Mouse (Mus musculus) midbrain, embryonic 12.5 days (tissue): ENCODE results near the gene Ppp2r1b. TPM values are rescaled to one million over a fixed set of nuclear protein-coding genes. Genes with fewer than 3 reads are reported as not detected.
"Not testable (repeated sequence)": the region's sequence is repeated elsewhere in the genome, so short reads cannot be mapped to it uniquely, and the experiment has no call there.

ENCODE experiments used
- ATAC-seq: fragments of 200-750 bp; cut with Nextera tagmentation; 2 replicates; pipeline ENCODE4 v1.8.0; 2017; ENCODE audit warnings: low read depth, moderate TSS enrichment, moderate library complexity; ENCODE audit not compliant: low FRiP score
- H3K27ac ChIP-seq: fragments of 300-500 bp; sonication (generic); replicated peaks from 2 replicates; pipeline ENCODE4 v1.5.1; 2016; ENCODE audit warnings: mild to moderate bottlenecking
- H3K27me3 ChIP-seq: fragments of 300-500 bp; sonication (generic); 2 replicates; pipeline ENCODE4 v1.6.1; 2016; ENCODE audit warnings: mild to moderate bottlenecking
- H3K36me3 ChIP-seq: fragments of 300-500 bp; sonication (generic); 2 replicates; pipeline ENCODE4 v1.6.1; 2016
- H3K4me1 ChIP-seq: fragments of 300-500 bp; sonication (generic); 2 replicates; pipeline ENCODE4 v1.6.1; 2016
- H3K4me2 ChIP-seq: fragments of 300-500 bp; sonication (generic); replicated peaks from 2 replicates; pipeline ENCODE4 v1.6.1; 2016; ENCODE audit warnings: mild to moderate bottlenecking, moderate library complexity
- H3K4me3 ChIP-seq: fragments of 300-500 bp; sonication (generic); 2 replicates; pipeline ENCODE4 v1.5.1; 2016; ENCODE audit warnings: mild to moderate bottlenecking
- H3K9ac ChIP-seq: fragments of 300-500 bp; sonication (generic); replicated peaks from 2 replicates; pipeline ENCODE4 v1.6.1; 2016; ENCODE audit warnings: mild to moderate bottlenecking, moderate library complexity
- H3K9me3 ChIP-seq: fragments of 300-500 bp; sonication (generic); 2 replicates; pipeline ENCODE4 v1.6.1; 2016; ENCODE audit warnings: mild to moderate bottlenecking
- WGBS: fragments of 180-500 bp; shearing (Covaris S2); methylation state at CpG from one replicate; pipeline ENCODE4 v1.1.7; 2016; 5-methylcytosine and 5-hydroxymethylcytosine counted together
- polyA plus RNA-seq: library from polyadenylated mRNA; unstranded; fragments of >200 nt; fragmentation: Nextera tagmentation; extraction: Ambion mirVana; gene quantifications from 2 replicates; pipeline ENCODE4 v1.2.1, GENCODE M21; 2016

Ppp2r1b gene
- polyA plus RNA-seq, 1 experiment from 2014 or later = 93.6 TPM

GRCm38 (mm10) chr9:50818050-50818449 lies 27.1 kb upstream of the Ppp2r1b start:
- Histone ChIP-seq H3K4me2 (no peak overlapping the region), H3K4me3 (no peak overlapping the region), H3K27ac (no peak overlapping the region), H3K36me3 (peaks cover 50% of the 10 kb centered on the region), H3K4me1 (no peaks in the 10 kb centered on the region), H3K27me3 (no peaks in the 10 kb centered on the region), H3K9ac (no peak overlapping the region), H3K9me3 (no peaks in the 10 kb centered on the region)
- 92% methylated on average over 6 of the region's 6 CpGs for WGBS
- ATAC-seq = no peak

DNA sequence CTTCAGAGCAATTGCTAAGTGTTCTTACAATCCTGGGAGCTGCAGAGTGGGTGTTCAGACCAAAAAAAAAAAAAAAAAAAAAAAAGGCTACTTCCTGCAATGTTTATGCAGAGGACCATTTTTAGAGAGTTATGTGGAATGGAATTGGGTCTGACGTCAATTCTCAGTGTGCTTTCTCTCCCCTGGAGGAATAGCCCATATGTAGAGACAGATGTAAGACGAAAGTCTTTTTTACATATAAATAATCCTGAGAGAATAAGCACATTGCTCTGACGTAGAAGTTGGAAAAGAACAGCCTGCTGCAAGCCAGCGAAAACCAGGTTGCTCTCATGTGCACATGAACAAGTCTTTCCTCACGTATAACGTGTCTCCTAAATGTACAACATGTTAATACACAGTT lies 25.4 kb upstream of the Ppp2r1b start:
- no peak for ATAC-seq
- H3K27me3 ChIP-seq = no peaks in the 10 kb centered on the region
- H3K4me2 ChIP-seq = no peak overlapping the region
- WGBS = 91% methylated on average over 6 of the region's 6 CpGs
- H3K4me1 ChIP-seq = no peaks in the 10 kb centered on the region
- no peak overlapping the region for H3K9ac ChIP-seq
- peaks cover 48% of the 10 kb centered on the region for H3K36me3 ChIP-seq
- H3K9me3 ChIP-seq = no peaks in the 10 kb centered on the region
- H3K27ac ChIP-seq = no peak overlapping the region
- no peak overlapping the region for H3K4me3 ChIP-seq

DNA sequence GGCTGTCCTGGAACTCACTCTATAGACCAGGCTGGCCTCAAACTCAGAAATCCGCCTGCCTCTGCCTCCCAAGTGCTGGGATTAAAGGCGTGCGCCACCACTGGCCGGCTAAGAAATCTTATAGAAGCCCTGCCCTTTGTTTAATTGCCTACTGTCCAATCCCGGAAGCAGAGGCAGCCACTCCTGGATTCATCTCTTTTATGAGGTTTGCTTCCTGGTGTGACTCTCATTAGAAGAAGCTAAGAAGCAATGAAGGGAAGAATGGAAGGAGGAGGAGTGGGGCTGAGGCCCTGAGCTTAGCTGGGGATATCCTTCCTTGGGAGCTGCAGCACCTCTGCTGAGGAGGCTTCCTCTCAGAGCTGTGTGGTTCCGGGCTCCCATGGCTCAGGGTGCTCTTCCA lies 23.4 kb upstream of the Ppp2r1b start:
- no peak overlapping the region for H3K27ac ChIP-seq
- no peak for ATAC-seq
- H3K4me3 ChIP-seq = no peak overlapping the region
- no peak overlapping the region for H3K4me2 ChIP-seq
- H3K4me1 ChIP-seq = no peaks in the 10 kb centered on the region
- peaks cover 43% of the 10 kb centered on the region for H3K36me3 ChIP-seq
- no peak overlapping the region for H3K9ac ChIP-seq
- 89% methylated on average over 6 of the region's 6 CpGs for WGBS
- no peaks in the 10 kb centered on the region for H3K27me3 ChIP-seq
- no peaks in the 10 kb centered on the region for H3K9me3 ChIP-seq

- Histone ChIP-seq H3K4me3 (no peak overlapping the region), H3K9me3 (no peaks in the 10 kb centered on the region), H3K4me2 (no peak overlapping the region), H3K27me3 (no peaks in the 10 kb centered on the region), H3K27ac (no peak overlapping the region), H3K9ac (no peak overlapping the region), H3K4me1 (no peaks in the 10 kb centered on the region), H3K36me3 (peaks cover 39% of the 10 kb centered on the region)
- ATAC-seq = no peak
- 95% methylated on average over 5 of the region's 5 CpGs for WGBS
Measured at GRCm38 (mm10) chr9:50822216-50822615, 22.9 kb upstream of the Ppp2r1b start.

DNA sequence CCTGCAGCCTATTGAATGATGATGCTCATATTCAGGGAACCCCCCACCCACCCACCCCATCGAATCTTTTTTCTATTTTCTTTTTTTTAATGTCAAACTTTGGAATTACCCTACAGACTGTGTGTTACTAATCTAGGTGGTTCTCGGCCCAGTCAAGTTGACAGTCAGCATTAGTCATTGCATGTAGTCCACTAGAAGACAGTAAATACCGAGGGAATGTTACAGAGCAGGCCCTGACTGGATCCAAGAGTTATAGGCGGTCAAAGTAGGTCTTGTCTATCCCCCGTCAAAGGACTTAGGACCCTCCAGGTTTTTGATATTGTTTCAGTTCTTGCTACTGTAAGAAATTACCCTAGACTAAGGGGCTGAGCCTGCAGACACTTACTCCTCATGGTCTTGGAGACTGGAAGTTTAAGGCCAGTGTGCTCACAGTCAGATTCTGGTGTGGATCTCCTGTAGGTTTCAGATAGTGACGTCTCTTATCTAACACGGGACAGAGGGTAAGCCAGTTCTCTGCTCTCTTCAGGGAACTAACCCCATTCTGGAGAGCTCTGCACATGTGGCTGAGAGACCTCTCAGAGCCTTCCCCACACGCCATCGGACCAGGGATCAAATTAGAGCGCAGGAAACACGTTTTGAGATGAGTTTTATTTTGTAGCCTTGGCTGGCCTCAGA lies 21.2 kb upstream of the Ppp2r1b start:
- H3K4me1 ChIP-seq = no peaks in the 10 kb centered on the region
- no peak for ATAC-seq
- no peaks in the 10 kb centered on the region for H3K27me3 ChIP-seq
- H3K4me3 ChIP-seq = no peak overlapping the region
- peaks cover 39% of the 10 kb centered on the region for H3K36me3 ChIP-seq
- H3K4me2 ChIP-seq = no peak overlapping the region
- no peak overlapping the region for H3K9ac ChIP-seq
- WGBS = 93% methylated on average over 11 of the region's 11 CpGs
- no peaks in the 10 kb centered on the region for H3K9me3 ChIP-seq
- no peak overlapping the region for H3K27ac ChIP-seq

- Histone ChIP-seq H3K36me3 (peaks cover 21% of the 10 kb centered on the region), H3K4me1 (no peaks in the 10 kb centered on the region), H3K27me3 (no peaks in the 10 kb centered on the region), H3K9ac (no peak overlapping the region), H3K27ac (no peak overlapping the region), H3K9me3 (no peaks in the 10 kb centered on the region), H3K4me3 (no peak overlapping the region), H3K4me2 (no peak overlapping the region)
- ATAC-seq = no peak
- WGBS = 94% methylated on average over 5 of the region's 5 CpGs
Measured at GRCm38 (mm10) chr9:50831514-50831913, 13.6 kb upstream of the Ppp2r1b start.

- Histone ChIP-seq H3K27me3 (no peaks in the 10 kb centered on the region), H3K27ac (no peak overlapping the region), H3K4me3 (no peak overlapping the region), H3K36me3 (peaks cover 21% of the 10 kb centered on the region), H3K4me1 (no peaks in the 10 kb centered on the region), H3K4me2 (no peak overlapping the region), H3K9me3 (no peaks in the 10 kb centered on the region), H3K9ac (no peak overlapping the region)
- 95% methylated on average over 4 of the region's 4 CpGs for WGBS
- no peak for ATAC-seq
Measured at GRCm38 (mm10) chr9:50832162-50832561, 12.9 kb upstream of the Ppp2r1b start.

DNA sequence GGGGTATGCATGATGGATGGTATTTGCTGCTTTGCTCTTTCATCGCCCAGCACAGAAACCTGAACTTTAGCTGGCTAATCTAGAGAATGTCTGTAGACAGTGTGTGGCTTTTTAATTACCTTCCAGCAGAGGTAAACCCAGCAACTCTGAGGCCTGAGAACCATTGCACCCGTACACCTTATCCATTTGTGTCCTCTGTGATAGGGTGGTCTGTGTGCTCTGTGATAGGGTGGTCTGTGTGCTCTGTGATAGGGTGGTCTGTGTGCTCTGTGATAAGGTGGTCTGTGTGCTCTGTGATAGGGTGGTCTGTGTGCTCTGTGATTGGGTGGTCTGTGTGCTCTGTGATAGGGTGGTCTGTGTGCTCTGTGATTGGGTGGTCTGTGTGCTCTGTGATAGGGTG lies 12.5 kb upstream of the Ppp2r1b start:
- not testable (repeated sequence) for H3K27me3 ChIP-seq, H3K4me3 ChIP-seq, H3K27ac ChIP-seq, H3K4me2 ChIP-seq, ATAC-seq, H3K9me3 ChIP-seq, H3K9ac ChIP-seq, H3K4me1 ChIP-seq
- 98% methylated on average over 2 of the region's 2 CpGs for WGBS
- H3K36me3 ChIP-seq = peaks cover 21% of the 10 kb centered on the region

- Histone ChIP-seq H3K36me3 (peaks cover 12% of the 10 kb centered on the region; the same call in 1 of the 2 replicates), H3K4me1 (no peaks in the 10 kb centered on the region), H3K9me3 (no peaks in the 10 kb centered on the region), H3K27ac (no peak overlapping the region), H3K9ac (no peak overlapping the region), H3K4me3 (no peak overlapping the region), H3K4me2 (no peak overlapping the region), H3K27me3 (no peaks in the 10 kb centered on the region)
- WGBS = 88% methylated on average over 8 of the region's 8 CpGs
- no peak for ATAC-seq
Measured at GRCm38 (mm10) chr9:50833786-50834185, 11.3 kb upstream of the Ppp2r1b start.

- no peaks in the 10 kb centered on the region for H3K9me3 ChIP-seq
- H3K27me3 ChIP-seq = no peaks in the 10 kb centered on the region
- H3K27ac ChIP-seq = no peak overlapping the region
- no peak overlapping the region for H3K9ac ChIP-seq
- no peak overlapping the region for H3K4me3 ChIP-seq
- WGBS = 88% methylated on average over 10 of the region's 10 CpGs
- no peak for ATAC-seq
- H3K4me1 ChIP-seq = no peaks in the 10 kb centered on the region
- H3K36me3 ChIP-seq = peaks cover 12% of the 10 kb centered on the region; the same call in 1 of the 2 replicates
- no peak overlapping the region for H3K4me2 ChIP-seq
Measured at GRCm38 (mm10) chr9:50835068-50835705, 9.9 kb upstream of the Ppp2r1b start.

GRCm38 (mm10) chr9:50836097-50836496 lies 9.0 kb upstream of the Ppp2r1b start:
- H3K4me2 ChIP-seq = no peak overlapping the region
- peaks cover 12% of the 10 kb centered on the region; the same call in 1 of the 2 replicates for H3K36me3 ChIP-seq
- no peak overlapping the region for H3K27ac ChIP-seq
- H3K9me3 ChIP-seq = no peaks in the 10 kb centered on the region
- H3K4me1 ChIP-seq = no peaks in the 10 kb centered on the region
- H3K4me3 ChIP-seq = no peak overlapping the region
- H3K9ac ChIP-seq = no peak overlapping the region
- no peaks in the 10 kb centered on the region for H3K27me3 ChIP-seq
- 90% methylated on average over 4 of the region's 4 CpGs for WGBS
- no peak for ATAC-seq

DNA sequence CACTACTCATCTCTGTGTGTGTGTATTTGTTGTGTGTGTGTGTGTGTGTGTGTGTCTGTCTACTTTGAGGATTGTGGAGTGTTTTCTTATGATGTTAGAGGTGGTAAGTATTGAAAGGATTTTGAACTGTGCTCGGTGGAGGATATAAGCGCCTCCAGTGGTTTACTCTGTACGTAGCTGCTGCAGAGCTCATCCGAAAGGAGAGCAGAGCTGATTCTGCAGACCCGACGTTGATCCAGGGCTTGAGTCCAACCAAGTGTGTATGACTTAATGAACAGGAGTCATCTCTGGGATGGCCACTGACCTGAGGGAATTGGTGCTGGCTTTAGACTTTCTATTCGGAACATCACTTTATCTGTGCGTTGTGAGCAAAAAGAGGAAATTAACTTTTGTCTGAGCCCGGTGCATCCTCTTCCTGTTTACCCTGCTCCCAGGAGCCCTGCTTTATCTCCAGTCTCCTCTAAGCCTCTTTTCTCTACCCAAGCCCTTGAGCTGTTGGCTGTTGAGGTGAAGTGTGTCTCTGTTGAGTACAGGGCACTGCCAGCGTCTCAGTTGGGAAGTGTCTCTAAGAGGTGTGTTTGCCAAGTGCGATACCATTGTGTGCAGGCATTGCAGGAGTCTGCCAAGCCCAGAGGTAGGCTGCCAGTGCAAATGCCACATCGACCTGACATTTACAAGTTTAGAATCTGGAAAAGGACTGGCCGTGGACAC lies 3.9 kb upstream of the Ppp2r1b start:
- H3K27ac ChIP-seq = no peak overlapping the region
- H3K4me1 ChIP-seq = no peaks in the 10 kb centered on the region
- 88% methylated on average over 13 of the region's 13 CpGs for WGBS
- H3K27me3 ChIP-seq = no peaks in the 10 kb centered on the region
- no peak overlapping the region for H3K4me2 ChIP-seq
- no peak overlapping the region for H3K4me3 ChIP-seq
- peaks cover 10% of the 10 kb centered on the region for H3K36me3 ChIP-seq
- H3K9me3 ChIP-seq = no peaks in the 10 kb centered on the region
- no peak overlapping the region for H3K9ac ChIP-seq
- ATAC-seq = no peak
